Mouse (Mus musculus): ENCODE results near the gene Pgam2.
A peak's percentile ranks its signal among the peaks of the same experiment; 100 is the strongest.

Pgam2 gene

DNA sequence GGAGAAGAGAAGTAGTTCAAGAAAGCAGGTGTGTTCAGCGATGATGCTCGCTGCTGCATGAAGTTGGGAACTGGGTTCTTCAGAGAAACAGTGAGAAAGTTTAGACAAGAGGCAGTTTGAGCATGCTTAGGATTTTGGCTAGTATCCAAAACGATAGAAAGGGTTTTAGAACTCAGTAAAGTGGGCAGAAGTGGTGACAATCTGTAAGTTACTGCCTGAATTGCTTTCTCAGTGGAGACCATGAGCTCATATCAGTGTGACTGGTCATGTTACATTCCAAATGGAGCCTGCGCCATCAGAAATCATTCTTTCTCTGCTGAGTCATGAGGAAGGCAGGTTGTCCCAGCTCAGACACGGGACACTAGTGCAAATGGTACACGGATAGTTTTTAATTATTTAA is 37.5 kb downstream of the Pgam2 start:
- DNase-seq (ENCODE audit: low spot score), result no peak

- no peak for DNase-seq (ENCODE audit: low spot score)
Observed at GRCm38 (mm10) chr11:5762633-5762982, 40.9 kb downstream of the Pgam2 start.

DNA sequence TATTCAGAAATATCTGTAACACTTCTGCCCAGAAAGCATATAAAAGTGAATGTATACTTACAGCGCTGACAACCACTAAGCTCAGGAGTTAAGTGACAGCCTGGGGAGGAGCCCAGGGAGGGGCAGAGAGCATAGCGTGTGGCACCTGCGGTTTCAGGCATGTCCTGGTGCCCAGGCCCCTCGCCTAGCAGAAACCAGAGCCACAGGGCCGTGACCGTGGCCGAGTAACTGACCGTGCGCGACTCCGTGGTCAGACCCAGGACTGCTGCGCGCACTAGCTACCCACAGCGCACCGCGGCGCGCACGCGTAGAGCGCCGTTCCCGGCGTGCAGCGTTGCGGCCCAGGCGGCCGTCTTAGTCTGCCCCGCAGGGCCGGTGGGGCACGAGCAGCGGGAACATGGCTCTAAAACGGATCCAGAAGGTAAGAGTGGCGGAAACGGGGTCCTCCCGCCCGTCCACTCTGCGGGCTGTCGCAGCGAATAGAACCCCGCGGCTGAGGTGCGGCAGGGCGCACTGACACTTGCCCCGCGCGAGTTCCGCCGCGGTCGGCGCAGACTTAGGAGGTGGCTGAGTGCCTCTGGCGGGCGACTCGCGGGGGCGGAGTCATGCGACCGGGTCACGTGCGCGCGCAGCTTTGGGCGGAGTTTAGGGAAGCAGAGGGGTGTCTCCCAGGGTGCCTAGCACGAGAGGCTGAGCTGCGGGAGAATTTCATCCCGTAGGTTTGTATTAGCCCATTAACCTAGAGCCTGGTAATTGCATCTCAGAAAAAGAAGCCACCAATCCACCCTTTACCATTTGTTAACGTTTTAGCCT is 41.5 kb downstream of the Pgam2 start, which contains the start of gene Urgcp:
Gene Urgcp, minus strand, starts transcription at position 557 of the 813 bp plus-strand sequence.
- peak; percentile 95 for DNase-seq (ENCODE audit: low spot score)

DNA sequence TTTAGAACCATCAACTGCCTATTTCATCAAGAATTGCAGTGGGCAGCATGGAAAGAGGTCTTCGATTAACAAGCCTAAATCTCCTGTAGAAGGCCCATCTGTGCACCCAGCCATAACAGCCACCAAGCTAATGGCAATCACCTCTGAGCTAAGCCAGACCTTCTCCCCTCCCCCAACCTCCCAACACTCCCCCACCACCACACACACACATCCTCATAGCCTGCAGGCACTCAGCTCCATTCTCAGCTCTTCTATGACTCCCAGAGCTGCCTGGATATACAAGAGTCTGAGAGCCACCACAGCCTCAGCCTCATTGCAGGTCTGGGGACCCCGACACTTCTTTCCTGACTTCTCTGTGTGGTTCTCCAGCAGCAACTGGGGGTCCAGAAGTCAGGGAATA is 49.8 kb downstream of the Pgam2 start:
- no peak for DNase-seq (ENCODE audit: low spot score)
